Comparison of ENCODE assay signal across 22 mouse cellular contexts in genomic region chr13:37588528-37589176, GRCm38 (mm10).
DNase-seq lines count a peak whose midpoint lies in the region; ATAC-seq and TF ChIP-seq lines count a peak whose summit lies in the region.
"Had no signal": no experiment of that assay in that cellular context is flagged by ENCODE, and none has a peak within 500 bp of the region (broad histone marks: within the 10 kb centered on the region; RNA-seq: fewer than 3 reads in every experiment).

No protein-coding gene starts in this region.

- H3K27ac ChIP-seq in gastrocnemius, adult 2 months = no peak overlapping the region
- H3K27ac ChIP-seq in intestine, postnatal 0 days (ENCODE audit: low read depth, low read length) = no peak overlapping the region
- H3K27ac ChIP-seq: embryonic facial prominence, embryonic 12.5 days; heart, embryonic 13.5 days; kidney, postnatal 0 days; layer of hippocampus, adult 2 months; neural tube, embryonic 12.5 days had no signal

- H3K79me3 ChIP-seq in C2C12 (ENCODE audit: low read depth) = no peaks in the 10 kb centered on the region

- H3K9me3 ChIP-seq in intestine, postnatal 0 days (ENCODE audit: control insufficient read depth) = no peaks in the 10 kb centered on the region
- H3K9me3 ChIP-seq: embryonic facial prominence, embryonic 12.5 days; G1E; heart, embryonic 13.5 days; neural tube, embryonic 12.5 days had no signal

- no peaks in the 10 kb centered on the region for H3K79me2 ChIP-seq in C2C12 (ENCODE audit: control insufficient read depth, insufficient read depth)

- TF ChIP-seq CTCF in gastrocnemius, adult 2 months (IDR thresholded peaks at IDR 0.05) = no peak
- TF ChIP-seq CTCF in C2C12 (IDR thresholded peaks at IDR 0.05; ENCODE audit: control insufficient read depth, insufficient read depth, insufficient read length) = no peak
- TF ChIP-seq CTCF in intestine, postnatal 0 days (IDR thresholded peaks at IDR 0.05; ENCODE audit: low read depth) = no peak

- H3K4me2 ChIP-seq in intestine, postnatal 0 days (replicated peaks; ENCODE audit: low read depth) = 0 out of 2 replicates have a peak overlapping the region, but pooled peaks have one; percentile 13
- H3K4me2 ChIP-seq: embryonic facial prominence, embryonic 12.5 days; heart, embryonic 13.5 days; neural tube, embryonic 12.5 days had no signal

- peak; percentile 24 for DNase-seq in gastrocnemius, postnatal 10 days
- no peak for DNase-seq in gastrocnemius, adult 2 months
- peak; percentile 56 to 75 for DNase-seq in heart, postnatal 10 days
- DNase-seq in heart, adult 8-10 months (ENCODE audit: low spot score) = no peak
- no peak for DNase-seq in thymus, postnatal 10 days (ENCODE audit: low spot score in 2 of 2)
- DNase-seq in right cerebral cortex, postnatal 10 days (ENCODE audit: low spot score in 2 of 2) = no peak
- DNase-seq: adrenal gland, postnatal 14 days; cerebellum, adult 9-11 months; layer of hippocampus, postnatal 36 days; liver, postnatal 0 days; lung, postnatal 14 days; thymus, postnatal 25 days had no signal

- no peaks in the 10 kb centered on the region for H3K4me1 ChIP-seq in intestine, postnatal 0 days (replicated peaks; ENCODE audit: control insufficient read depth, insufficient read depth, low read length)
- H3K4me1 ChIP-seq: embryonic facial prominence, embryonic 12.5 days; neural tube, embryonic 12.5 days had no signal

- no peaks in the 10 kb centered on the region for H3K27me3 ChIP-seq in C2C12 (ENCODE audit: control insufficient read depth, insufficient read depth, insufficient read length)
- no peaks in the 10 kb centered on the region for H3K27me3 ChIP-seq in intestine, postnatal 0 days (replicated peaks; ENCODE audit: control insufficient read depth, insufficient read depth, low read length)
- H3K27me3 ChIP-seq: embryonic facial prominence, embryonic 12.5 days; neural tube, embryonic 12.5 days had no signal

- WGBS in intestine, postnatal 0 days = 55% methylated on average over 8 of the region's 8 CpGs

- no peaks in the 10 kb centered on the region for H3K36me3 ChIP-seq in C2C12 (ENCODE audit: control insufficient read depth, insufficient read depth)
- no peaks in the 10 kb centered on the region for H3K36me3 ChIP-seq in intestine, postnatal 0 days (ENCODE audit: control insufficient read depth, insufficient read depth)
- H3K36me3 ChIP-seq: embryonic facial prominence, embryonic 12.5 days; G1E; heart, embryonic 13.5 days; neural tube, embryonic 12.5 days had no signal

- peak; percentile 59 for ATAC-seq in intestine, postnatal 0 days
- ATAC-seq: activated CD4-positive, CD25-positive, alpha-beta regulatory T cell, adult 4 months; forebrain, embryonic 14.5 days; liver, postnatal 0 days had no signal

- H3K9ac ChIP-seq in intestine, postnatal 0 days (ENCODE audit: low read depth, low read length) = no peak overlapping the region
- H3K9ac ChIP-seq: embryonic facial prominence, embryonic 12.5 days; heart, embryonic 13.5 days; liver, postnatal 0 days; neural tube, embryonic 12.5 days had no signal

- no peak overlapping the region for H3K4me3 ChIP-seq in gastrocnemius, adult 2 months
- H3K4me3 ChIP-seq in C2C12 (ENCODE audit: insufficient read depth, poor library complexity, severe bottlenecking) = no peak overlapping the region
- no peak overlapping the region for H3K4me3 ChIP-seq in intestine, postnatal 0 days (ENCODE audit: low read depth, low read length)
- H3K4me3 ChIP-seq: embryonic facial prominence, embryonic 12.5 days; heart, embryonic 13.5 days; layer of hippocampus, adult 2 months; neural tube, embryonic 12.5 days had no signal

- H3ac ChIP-seq in C2C12 (ENCODE audit: control insufficient read depth, insufficient read length, low read depth) = no peak overlapping the region

- intact Hi-C loops in gastrocnemius, adult 2 months (cut with DNase I) = no loop called here
- intact Hi-C loops in heart, postnatal 10 days (cut with DNase I) = no loop called here

TF ChIP-seq in C2C12, 6 proteins besides CTCF, POLR2A, EP300 and RAD21:
- TF ChIP-seq MYOG (IDR thresholded peaks at IDR 0.05; ENCODE audit: control insufficient read depth, extremely low read depth, insufficient read length) = no peak
- TF ChIP-seq CEBPB (IDR thresholded peaks at IDR 0.05; ENCODE audit: low read depth) = no peak
- TF ChIP-seq MAX (IDR thresholded peaks at IDR 0.05) = no peak
- TF ChIP-seq FOSL1 (IDR thresholded peaks at IDR 0.05; ENCODE audit: insufficient read depth, low read length, poor library complexity, severe bottlenecking) = no peak
- no peak for TF ChIP-seq USF1 (IDR thresholded peaks at IDR 0.05; ENCODE audit: low read depth)
- TF ChIP-seq MYOD1 (IDR thresholded peaks at IDR 0.05; ENCODE audit: control insufficient read depth, insufficient read length, low read depth) = peak; percentile 60

Comparison
In these comparisons a context has a peak if more than half of its experiments do, and no peak if none do; other contexts are left out.
1. DNase-seq: peak in gastrocnemius, postnatal 10 days (single experiment) and heart, postnatal 10 days (2 of 2); none in gastrocnemius, adult 2 months (single experiment), heart, adult 8-10 months (single experiment), thymus, postnatal 10 days (0 of 2) and right cerebral cortex, postnatal 10 days (0 of 2).